Mouse (Mus musculus) hindbrain, embryonic 12.5 days (tissue): ENCODE results near the gene Tmem98. TPM values are rescaled to one million over a fixed set of nuclear protein-coding genes. Genes with fewer than 3 reads are reported as not detected.

Source experiments
- ATAC-seq: fragments of 200-750 bp; cut with Nextera tagmentation; 2 replicates; pipeline ENCODE4 v1.8.0; 2017; ENCODE audit warnings: moderate TSS enrichment; ENCODE audit not compliant: low FRiP score
- H3K27ac ChIP-seq: fragments of 300-500 bp; sonication (generic); 2 replicates; pipeline ENCODE4 v1.5.1; 2016; ENCODE audit warnings: mild to moderate bottlenecking
- H3K27me3 ChIP-seq: fragments of 300-500 bp; sonication (generic); 2 replicates; pipeline ENCODE4 v1.6.1; 2016; ENCODE audit warnings: mild to moderate bottlenecking
- H3K36me3 ChIP-seq: fragments of 300-500 bp; sonication (generic); 2 replicates; pipeline ENCODE4 v1.6.1; 2016; ENCODE audit warnings: mild to moderate bottlenecking
- H3K4me1 ChIP-seq: fragments of 300-500 bp; sonication (generic); 2 replicates; pipeline ENCODE4 v1.6.1; 2016
- H3K4me2 ChIP-seq: fragments of 300-500 bp; sonication (generic); replicated peaks from 2 replicates; pipeline ENCODE4 v1.6.1; 2016; ENCODE audit warnings: mild to moderate bottlenecking
- H3K4me3 ChIP-seq: fragments of 300-500 bp; sonication (generic); 2 replicates; pipeline ENCODE4 v1.5.1; 2016; ENCODE audit warnings: mild to moderate bottlenecking
- H3K9ac ChIP-seq: fragments of 300-500 bp; sonication (generic); 2 replicates; pipeline ENCODE4 v1.6.1; 2016; ENCODE audit warnings: mild to moderate bottlenecking, moderate library complexity
- H3K9me3 ChIP-seq: fragments of 300-500 bp; sonication (generic); replicated peaks from 2 replicates; pipeline ENCODE4 v1.6.1; 2016; ENCODE audit warnings: mild to moderate bottlenecking
- WGBS: fragments of 180-500 bp; shearing (Covaris S2); methylation state at CpG from one replicate; pipeline ENCODE4 v1.1.7; 2016; 5-methylcytosine and 5-hydroxymethylcytosine counted together
- polyA plus RNA-seq: library from polyadenylated mRNA; unstranded; fragments of >200 nt; fragmentation: Nextera tagmentation; extraction: Ambion mirVana; gene quantifications from 2 replicates; pipeline ENCODE4 v1.2.1, GENCODE M21; 2016

Tmem98 gene
- polyA plus RNA-seq, 1 experiment from 2014 or later = 67.4 TPM

GRCm38 (mm10) chr11:80838724-80839123, 28.7 kb downstream of the Tmem98 start:
- H3K4me3 ChIP-seq = no peak overlapping the region
- H3K4me1 ChIP-seq = no peaks in the 10 kb centered on the region
- no peaks in the 10 kb centered on the region for H3K27me3 ChIP-seq
- no peaks in the 10 kb centered on the region for H3K9me3 ChIP-seq
- 59% methylated on average over 1 of the region's 1 CpGs for WGBS
- H3K4me2 ChIP-seq = no peak overlapping the region
- no peaks in the 10 kb centered on the region for H3K36me3 ChIP-seq
- no peak overlapping the region for H3K9ac ChIP-seq
- H3K27ac ChIP-seq = no peak overlapping the region
- no peak for ATAC-seq

- H3K9ac ChIP-seq = no peak overlapping the region
- WGBS = 90% methylated on average over 2 of the region's 2 CpGs
- no peak for ATAC-seq
- H3K9me3 ChIP-seq = no peaks in the 10 kb centered on the region
- no peaks in the 10 kb centered on the region for H3K36me3 ChIP-seq
- no peak overlapping the region for H3K4me3 ChIP-seq
- no peak overlapping the region for H3K4me2 ChIP-seq
- no peaks in the 10 kb centered on the region for H3K27me3 ChIP-seq
- H3K4me1 ChIP-seq = no peaks in the 10 kb centered on the region
- no peak overlapping the region for H3K27ac ChIP-seq
These were observed 33.5 kb downstream of the Tmem98 start for GRCm38 (mm10) chr11:80843435-80843834.

- no peaks in the 10 kb centered on the region for H3K4me1 ChIP-seq
- no peak for ATAC-seq
- WGBS = 66% methylated on average over 7 of the region's 7 CpGs
These were observed 35.5 kb downstream of the Tmem98 start for GRCm38 (mm10) chr11:80845486-80845885.

DNA sequence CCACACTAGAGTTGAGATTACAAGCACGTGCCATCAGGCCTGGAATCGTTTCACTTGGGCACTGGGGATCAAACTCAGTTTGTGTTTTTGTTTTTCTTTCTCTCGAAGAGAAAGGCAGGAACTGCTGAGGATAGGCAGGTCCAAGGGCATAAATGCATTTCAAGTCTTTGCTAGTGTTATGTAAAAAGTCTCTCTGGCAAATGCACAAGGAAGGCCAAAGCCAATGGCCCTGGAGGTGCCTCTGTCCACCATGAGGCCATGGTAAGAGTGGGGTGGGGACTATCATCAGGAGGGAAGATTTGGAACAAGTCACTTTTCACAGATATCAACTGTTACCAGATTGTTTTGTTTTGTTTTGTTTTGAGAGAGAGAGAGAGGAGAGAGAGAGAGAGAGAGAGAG, 36.1 kb downstream of the Tmem98 start:
- H3K27me3 ChIP-seq = no peaks in the 10 kb centered on the region
- no peak for ATAC-seq
- no peak overlapping the region for H3K4me3 ChIP-seq
- WGBS = 51% methylated on average over 3 of the region's 3 CpGs
- H3K9ac ChIP-seq = no peak overlapping the region
- no peaks in the 10 kb centered on the region for H3K9me3 ChIP-seq
- H3K4me2 ChIP-seq = no peak overlapping the region
- H3K4me1 ChIP-seq = no peaks in the 10 kb centered on the region
- H3K27ac ChIP-seq = no peak overlapping the region
- H3K36me3 ChIP-seq = no peaks in the 10 kb centered on the region

More at GRCm38 (mm10) chr11:80845486-80845885, 35.5 kb downstream of the Tmem98 start:
- Histone ChIP-seq H3K4me3 (no peak overlapping the region), H3K27ac (no peak overlapping the region), H3K36me3 (no peaks in the 10 kb centered on the region), H3K27me3 (no peaks in the 10 kb centered on the region), H3K4me2 (no peak overlapping the region), H3K9ac (no peak overlapping the region), H3K9me3 (no peaks in the 10 kb centered on the region)

DNA sequence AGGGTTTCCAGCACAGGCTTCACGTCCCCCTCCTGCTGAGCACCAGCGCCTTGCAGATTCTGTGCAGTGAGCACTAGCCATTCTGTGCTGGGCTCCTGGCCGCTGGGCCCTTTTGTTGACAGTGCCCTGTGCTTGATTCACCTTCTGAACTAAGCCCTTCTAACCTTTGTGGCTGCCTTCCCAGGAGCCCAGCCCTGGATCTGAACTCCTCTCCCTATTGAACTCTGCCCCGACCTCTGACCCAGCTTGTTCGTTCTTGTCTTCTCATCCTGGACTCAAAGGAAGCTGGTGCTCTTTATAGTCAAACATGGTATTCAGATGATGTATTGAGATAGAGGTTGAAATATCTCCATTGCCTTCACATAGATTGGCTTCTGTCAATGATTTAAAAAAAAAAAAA, 38.2 kb downstream of the Tmem98 start:
- ATAC-seq = no peak
- Histone ChIP-seq H3K4me1 (no peaks in the 10 kb centered on the region), H3K9me3 (no peaks in the 10 kb centered on the region), H3K27ac (no peak overlapping the region), H3K9ac (no peak overlapping the region), H3K4me2 (no peak overlapping the region), H3K27me3 (no peaks in the 10 kb centered on the region), H3K4me3 (no peak overlapping the region), H3K36me3 (no peaks in the 10 kb centered on the region)
- 31% methylated on average over 5 of the region's 5 CpGs for WGBS

DNA sequence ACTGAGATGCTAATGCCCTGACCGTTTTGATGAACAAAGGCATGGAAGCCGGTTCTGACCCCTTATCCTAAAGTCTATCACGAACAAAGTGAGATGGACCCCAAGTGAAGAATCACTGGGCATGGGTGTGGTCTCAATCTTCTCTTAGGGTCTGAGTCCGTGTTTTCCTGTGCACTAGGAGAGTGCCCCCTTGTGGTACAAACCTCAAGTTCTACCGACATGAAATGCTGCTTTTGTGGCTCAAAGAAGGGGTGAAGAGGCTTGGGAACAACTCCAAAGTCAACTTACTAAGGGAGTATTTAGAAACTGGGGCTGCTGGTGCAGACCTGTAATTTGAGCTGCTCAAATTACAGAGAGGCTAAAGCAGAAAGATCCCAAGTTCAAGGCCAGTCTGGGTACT, 41.9 kb downstream of the Tmem98 start:
- H3K4me1 ChIP-seq = no peaks in the 10 kb centered on the region
- H3K9me3 ChIP-seq = no peaks in the 10 kb centered on the region
- no peaks in the 10 kb centered on the region for H3K36me3 ChIP-seq
- no peak overlapping the region for H3K27ac ChIP-seq
- no peaks in the 10 kb centered on the region for H3K27me3 ChIP-seq
- WGBS = 42% methylated on average over 5 of the region's 5 CpGs
- H3K4me3 ChIP-seq = no peak overlapping the region
- no peak overlapping the region for H3K4me2 ChIP-seq
- no peak overlapping the region for H3K9ac ChIP-seq
- no peak for ATAC-seq

- no peak overlapping the region for H3K27ac ChIP-seq
- H3K9ac ChIP-seq = no peak overlapping the region
- no peaks in the 10 kb centered on the region for H3K36me3 ChIP-seq
- no peaks in the 10 kb centered on the region for H3K4me1 ChIP-seq
- H3K4me3 ChIP-seq = no peak overlapping the region
- H3K27me3 ChIP-seq = no peaks in the 10 kb centered on the region
- H3K4me2 ChIP-seq = no peak overlapping the region
- no peak for ATAC-seq
- 59% methylated on average over 3 of the region's 3 CpGs for WGBS
- H3K9me3 ChIP-seq = no peaks in the 10 kb centered on the region
These were observed 43.0 kb downstream of the Tmem98 start for GRCm38 (mm10) chr11:80853014-80853413.

DNA sequence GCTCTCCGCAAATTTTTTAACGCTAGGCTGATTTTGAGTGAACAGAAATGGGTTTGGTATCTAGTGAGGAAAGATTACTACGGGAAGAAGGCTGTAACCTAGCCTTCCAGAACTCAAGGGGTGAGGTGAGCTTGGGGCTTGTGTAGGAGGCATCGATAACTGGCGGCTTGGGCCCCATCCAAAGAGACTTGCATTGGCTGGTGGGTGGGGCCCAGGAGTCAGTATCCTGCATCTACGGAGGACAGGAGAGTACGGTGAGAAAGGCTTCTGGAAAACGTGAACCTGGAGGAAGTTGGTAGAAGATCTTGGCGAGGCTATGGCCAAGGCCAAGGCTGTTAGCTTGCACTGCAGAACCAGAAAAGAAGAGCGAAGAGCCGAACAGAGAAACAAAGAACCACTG, 44.5 kb downstream of the Tmem98 start:
- no peaks in the 10 kb centered on the region for H3K36me3 ChIP-seq

DNA sequence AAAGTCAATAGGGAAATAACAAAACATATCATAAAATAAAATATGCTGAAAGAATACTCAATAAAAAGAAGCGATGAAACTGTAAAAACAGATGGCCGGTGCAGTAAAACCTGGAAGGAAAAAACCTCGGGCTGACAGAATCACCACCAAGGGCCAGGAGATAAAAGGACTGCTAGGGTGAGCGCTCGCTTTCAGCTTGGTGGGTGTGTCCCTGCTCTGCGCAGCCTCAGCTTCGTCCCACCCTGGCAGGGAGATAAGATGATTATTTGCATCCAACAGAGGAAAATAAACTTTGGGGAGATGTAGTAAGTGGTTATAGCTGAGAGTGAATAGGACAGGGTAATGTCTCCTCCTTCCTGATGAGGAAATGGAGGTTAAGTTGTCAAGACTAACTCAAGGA, 44.9 kb downstream of the Tmem98 start:
- no peak for ATAC-seq
- Histone ChIP-seq H3K4me3 (no peak overlapping the region), H3K9me3 (no peaks in the 10 kb centered on the region), H3K36me3 (no peaks in the 10 kb centered on the region), H3K27ac (no peak overlapping the region), H3K4me1 (no peaks in the 10 kb centered on the region), H3K27me3 (no peaks in the 10 kb centered on the region), H3K4me2 (no peak overlapping the region), H3K9ac (no peak overlapping the region)
- WGBS = 78% methylated on average over 7 of the region's 7 CpGs

More for the DNA sequence above, 44.5 kb downstream of the Tmem98 start:
- no peaks in the 10 kb centered on the region for H3K9me3 ChIP-seq
- H3K4me2 ChIP-seq = no peak overlapping the region
- H3K4me3 ChIP-seq = no peak overlapping the region
- no peaks in the 10 kb centered on the region for H3K27me3 ChIP-seq
- no peak overlapping the region for H3K9ac ChIP-seq
- WGBS = 89% methylated on average over 11 of the region's 11 CpGs
- H3K27ac ChIP-seq = no peak overlapping the region
- ATAC-seq = no peak
- H3K4me1 ChIP-seq = no peaks in the 10 kb centered on the region

- no peak overlapping the region for H3K4me3 ChIP-seq
- H3K27ac ChIP-seq = no peak overlapping the region
- no peaks in the 10 kb centered on the region for H3K27me3 ChIP-seq
- no peaks in the 10 kb centered on the region for H3K4me1 ChIP-seq
- no peaks in the 10 kb centered on the region for H3K36me3 ChIP-seq
- no peak for ATAC-seq
- no peak overlapping the region for H3K4me2 ChIP-seq
- 90% methylated on average over 2 of the region's 2 CpGs for WGBS
- H3K9ac ChIP-seq = no peak overlapping the region
- no peaks in the 10 kb centered on the region for H3K9me3 ChIP-seq
These were observed 46.9 kb downstream of the Tmem98 start for GRCm38 (mm10) chr11:80856827-80857226.

GRCm38 (mm10) chr11:80858065-80858464, 48.1 kb downstream of the Tmem98 start, which contains the start of gene Spaca3:
TSS of gene Spaca3 (plus strand) at chr11:80858365.
- Histone ChIP-seq H3K27me3 (no peaks in the 10 kb centered on the region), H3K36me3 (no peaks in the 10 kb centered on the region), H3K4me2 (no peak within 1 kb of the TSS), H3K9ac (no peak within 1 kb of the TSS), H3K9me3 (no peaks in the 10 kb centered on the region), H3K27ac (no peak within 1 kb of the TSS), H3K4me3 (no peak within 1 kb of the TSS), H3K4me1 (no peaks in the 10 kb centered on the region)
- 80% methylated on average over 10 of the region's 10 CpGs for WGBS
- no peak for ATAC-seq

GRCm38 (mm10) chr11:80862941-80863340, 53.0 kb downstream of the Tmem98 start:
- Histone ChIP-seq H3K27me3 (no peaks in the 10 kb centered on the region), H3K4me1 (no peaks in the 10 kb centered on the region), H3K27ac (no peak overlapping the region), H3K4me2 (no peak overlapping the region), H3K9me3 (no peaks in the 10 kb centered on the region), H3K4me3 (no peak overlapping the region), H3K9ac (no peak overlapping the region), H3K36me3 (no peaks in the 10 kb centered on the region)
- ATAC-seq = no peak
- 96% methylated on average over 7 of the region's 7 CpGs for WGBS

- Histone ChIP-seq H3K9me3 (no peaks in the 10 kb centered on the region), H3K4me1 (no peaks in the 10 kb centered on the region), H3K27me3 (no peaks in the 10 kb centered on the region; the same call in 1 of the 2 replicates), H3K9ac (no peak overlapping the region), H3K27ac (no peak overlapping the region), H3K36me3 (no peaks in the 10 kb centered on the region), H3K4me2 (no peak overlapping the region), H3K4me3 (no peak overlapping the region)
- 95% methylated on average over 1 of the region's 1 CpGs for WGBS
- no peak for ATAC-seq
These were observed 58.1 kb downstream of the Tmem98 start for GRCm38 (mm10) chr11:80868039-80868438.
